Mouse (Mus musculus): ENCODE data around the gene Acot7.
A peak's percentile ranks its signal among the peaks of the same experiment; 100 is the strongest.

Gene Acot7

DNA sequence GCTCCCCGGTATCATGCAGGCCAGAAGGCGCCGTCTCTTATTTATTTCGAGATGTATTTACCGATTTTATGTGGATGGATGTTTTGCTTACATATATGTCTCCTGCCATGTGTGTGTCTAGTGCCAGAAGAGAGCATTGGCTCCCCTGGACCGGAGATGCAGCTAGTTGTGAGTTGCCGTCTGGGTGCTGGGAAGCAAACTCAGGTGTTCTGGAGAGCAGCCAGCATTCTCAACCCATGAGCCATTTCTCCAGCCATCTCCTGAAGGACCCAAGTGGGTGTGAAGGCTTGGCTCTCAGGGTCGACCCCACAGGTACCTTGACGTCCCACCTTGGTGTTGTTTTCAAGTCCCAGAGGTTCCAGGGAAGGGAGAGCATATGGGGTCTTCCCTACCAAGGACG, 4.3 kb downstream of the Acot7 start:
- DNase-seq: no peak

DNA sequence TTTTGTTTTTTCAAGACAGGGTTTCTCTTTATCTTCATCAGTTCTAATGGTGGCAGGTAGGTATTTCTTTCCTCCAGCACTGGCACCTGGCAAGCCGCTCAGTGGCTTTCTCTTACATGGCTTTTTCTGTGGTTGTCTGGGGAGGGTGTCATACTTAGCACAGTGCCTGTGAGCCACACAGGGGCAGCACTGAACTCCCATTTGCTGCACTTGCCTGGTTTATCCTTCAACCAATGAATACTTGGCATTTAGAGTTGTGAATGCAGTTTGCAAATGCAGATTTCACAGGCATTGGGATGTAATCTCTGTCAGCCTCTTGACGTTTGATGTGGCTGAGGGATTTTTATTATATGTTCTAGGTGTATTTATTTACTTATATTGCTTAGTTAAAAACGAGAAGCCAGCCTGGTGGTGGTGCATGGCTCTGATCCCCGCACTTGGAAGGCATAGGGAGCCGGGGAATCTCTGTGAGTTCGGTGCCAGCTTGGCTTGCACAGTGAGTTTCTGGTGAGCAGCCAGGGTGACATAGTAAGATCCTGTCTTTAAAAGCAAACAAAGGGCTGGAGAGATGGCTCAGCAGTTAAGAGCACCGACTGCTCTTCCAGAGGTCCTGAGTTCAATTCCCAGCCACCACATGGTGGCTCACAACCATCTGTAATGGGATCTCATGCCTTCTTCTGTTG, 6.6 kb downstream of the Acot7 start:
- no peak for DNase-seq

DNA sequence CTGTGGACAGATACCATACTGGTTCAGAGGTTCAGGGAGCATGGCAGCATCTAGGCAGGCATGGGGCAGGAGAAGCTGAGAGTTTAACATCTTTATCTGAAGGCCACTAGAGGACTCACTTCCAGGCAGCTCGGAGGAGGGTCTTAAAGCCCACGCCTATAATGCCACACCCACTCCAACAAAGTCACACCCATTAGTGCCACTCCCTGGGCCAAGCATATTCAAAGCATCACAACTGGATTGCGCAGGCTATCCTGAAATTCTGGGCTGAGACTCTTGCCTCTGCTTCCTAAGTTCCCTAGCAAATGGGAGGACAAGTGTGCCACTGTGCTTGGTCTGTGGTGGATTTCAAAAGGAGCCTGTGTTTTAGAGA, 7.2 kb downstream of the Acot7 start:
- peak; percentile 64 for DNase-seq

DNA sequence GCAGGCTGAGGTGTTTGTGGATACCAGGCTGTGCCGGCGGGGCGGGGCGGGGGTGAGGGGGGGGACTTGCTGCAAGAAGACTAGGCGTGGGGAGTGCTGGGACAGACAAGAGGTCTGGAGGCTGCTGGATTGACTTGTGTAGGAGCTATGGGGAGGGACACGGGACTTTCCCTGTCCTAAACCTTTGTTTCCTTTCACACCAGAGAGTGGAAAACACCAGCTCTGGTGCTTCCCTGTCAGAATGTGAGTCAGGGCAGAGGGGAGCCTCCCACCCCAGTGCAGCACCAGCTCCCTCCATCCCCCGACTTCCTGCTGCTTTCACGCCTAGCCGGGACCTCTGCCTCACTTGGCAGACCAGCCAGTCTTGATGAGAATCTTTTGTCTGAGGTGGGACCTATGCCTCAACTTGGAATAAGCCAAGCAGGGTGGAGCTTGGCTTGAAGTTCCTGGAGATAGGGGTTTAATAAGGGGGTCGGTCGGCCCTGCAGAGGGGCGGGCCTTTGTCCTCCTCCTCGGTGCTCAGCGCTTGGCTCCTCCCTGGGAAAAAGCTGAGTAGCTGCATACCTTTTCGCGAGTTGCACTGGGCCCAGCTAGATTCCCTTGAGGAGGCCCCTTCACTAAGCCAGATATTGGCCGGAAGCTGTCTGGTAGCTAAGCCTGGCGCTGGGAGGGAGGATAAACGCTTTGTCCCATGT, 7.7 kb downstream of the Acot7 start:
- DNase-seq: peak; percentile 56

DNA sequence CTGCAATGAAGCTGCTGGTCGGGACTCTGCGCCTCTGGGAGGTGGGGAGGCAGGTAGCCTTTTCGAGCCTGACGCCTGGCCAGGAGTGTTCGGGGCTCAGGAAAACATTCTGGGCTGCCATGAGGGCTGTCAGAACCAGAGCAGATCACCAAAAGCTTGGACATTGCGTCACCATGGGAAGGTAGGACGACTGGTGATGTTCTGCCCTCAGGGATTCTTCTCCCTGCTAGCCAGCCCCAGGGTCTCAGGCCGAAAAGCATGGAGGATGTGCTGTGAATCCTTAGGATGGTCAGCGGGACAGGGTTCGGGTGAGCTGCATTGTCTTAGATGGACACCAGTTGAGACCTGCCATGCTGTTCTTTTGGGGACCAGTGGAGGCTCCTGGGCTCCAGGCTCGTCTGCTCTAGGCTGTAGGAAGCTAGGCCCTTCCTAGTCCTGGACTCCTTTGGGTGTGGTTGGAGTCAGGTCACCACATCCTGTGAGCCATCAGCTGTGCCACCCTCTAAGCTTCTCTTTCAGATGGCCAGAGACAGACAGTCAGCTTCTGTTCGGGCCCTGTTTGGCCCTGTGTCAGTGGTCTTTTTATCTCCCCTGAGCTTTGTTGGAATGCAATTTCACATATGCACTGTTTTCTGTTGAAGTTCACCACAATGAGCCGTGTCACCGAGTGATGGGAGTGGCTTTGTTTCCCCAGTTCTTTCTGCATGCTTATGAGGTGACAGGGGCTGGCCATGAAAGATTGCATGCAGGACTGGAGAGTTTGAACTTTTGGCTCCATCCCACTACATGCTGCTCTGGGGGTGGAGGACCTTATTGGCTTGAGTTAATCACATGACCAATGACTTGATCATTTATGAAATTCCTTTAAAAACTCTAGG, 8.5 kb downstream of the Acot7 start:
- no peak for DNase-seq

DNA sequence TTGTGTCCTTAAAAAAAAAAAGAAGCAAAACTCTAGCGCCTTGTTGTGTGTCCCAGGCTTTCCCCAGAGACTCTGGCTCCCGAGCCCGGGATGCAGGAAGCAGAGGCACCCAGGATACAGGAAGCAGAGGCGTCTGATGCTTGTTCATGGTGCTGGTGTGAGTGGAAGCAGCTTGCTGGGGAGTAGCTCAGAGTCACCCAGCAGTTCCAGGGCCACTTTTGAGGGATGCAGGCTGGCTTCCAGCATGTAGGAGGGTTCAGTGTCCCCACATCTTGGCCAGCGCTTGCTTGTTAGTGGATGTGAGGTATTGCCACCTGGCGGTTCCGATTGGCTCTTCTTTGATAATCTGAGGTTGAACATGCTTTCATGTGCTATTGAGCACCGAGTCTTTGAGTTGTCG, 9.2 kb downstream of the Acot7 start:
- DNase-seq: no peak

DNA sequence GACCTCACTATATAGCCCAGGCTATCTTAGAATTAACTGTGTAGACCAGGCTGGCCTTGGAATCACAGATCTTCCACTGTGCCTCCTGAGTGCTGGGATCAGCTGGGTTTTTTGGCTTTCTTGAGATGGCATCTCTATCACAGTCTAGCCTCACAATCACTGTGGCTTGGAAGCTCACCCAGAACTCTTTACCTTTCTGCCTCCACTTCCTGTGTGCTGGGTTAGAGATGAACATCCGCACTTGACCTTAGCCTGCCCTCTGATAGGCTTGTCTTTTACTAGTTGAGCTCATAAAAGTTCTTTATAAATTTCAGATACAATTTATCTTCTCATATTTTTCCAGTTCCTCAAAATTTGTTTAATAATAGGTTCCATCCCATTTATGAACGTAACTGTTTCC, 10.7 kb downstream of the Acot7 start:
- no peak for DNase-seq

DNA sequence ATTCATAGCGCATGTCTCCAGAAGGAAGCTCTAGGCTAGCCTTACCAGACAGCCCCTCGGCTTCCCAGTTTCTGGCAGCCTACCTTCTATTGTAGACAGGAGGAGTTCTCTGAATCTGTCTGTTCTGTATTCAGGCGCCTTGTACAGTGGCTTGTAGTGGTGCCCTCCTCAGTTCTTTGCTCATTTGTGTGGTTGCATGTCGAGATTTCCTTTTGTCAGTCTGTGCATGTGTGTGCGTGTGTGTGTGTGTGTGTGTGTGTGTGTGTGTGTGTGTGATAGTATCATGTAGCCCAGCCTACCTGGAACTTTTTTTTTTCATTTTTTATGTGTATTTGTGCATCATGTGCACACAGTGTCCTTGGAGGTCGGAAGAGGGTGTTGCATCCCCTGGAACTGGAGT, 11.1 kb downstream of the Acot7 start:
- DNase-seq: no peak

DNA sequence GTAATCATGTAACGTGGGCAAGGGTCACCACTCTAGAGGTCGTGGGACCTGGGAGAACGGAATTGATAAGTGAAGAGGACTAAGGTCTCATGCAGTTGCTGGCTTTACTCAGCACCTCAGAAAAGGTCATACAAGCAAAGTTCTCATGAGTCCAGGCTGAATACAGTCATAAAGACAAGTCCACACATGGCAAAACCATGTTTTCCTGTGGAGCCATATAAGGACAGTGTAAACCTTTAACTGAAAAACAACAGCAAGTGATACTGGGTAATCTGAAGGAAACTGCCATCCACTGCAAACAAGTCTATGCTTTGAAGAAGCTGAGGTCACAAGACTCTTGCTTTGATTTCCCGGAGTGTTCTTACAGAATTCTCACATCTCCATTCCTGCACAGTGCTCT, 11.8 kb downstream of the Acot7 start:
- DNase-seq: no peak

DNA sequence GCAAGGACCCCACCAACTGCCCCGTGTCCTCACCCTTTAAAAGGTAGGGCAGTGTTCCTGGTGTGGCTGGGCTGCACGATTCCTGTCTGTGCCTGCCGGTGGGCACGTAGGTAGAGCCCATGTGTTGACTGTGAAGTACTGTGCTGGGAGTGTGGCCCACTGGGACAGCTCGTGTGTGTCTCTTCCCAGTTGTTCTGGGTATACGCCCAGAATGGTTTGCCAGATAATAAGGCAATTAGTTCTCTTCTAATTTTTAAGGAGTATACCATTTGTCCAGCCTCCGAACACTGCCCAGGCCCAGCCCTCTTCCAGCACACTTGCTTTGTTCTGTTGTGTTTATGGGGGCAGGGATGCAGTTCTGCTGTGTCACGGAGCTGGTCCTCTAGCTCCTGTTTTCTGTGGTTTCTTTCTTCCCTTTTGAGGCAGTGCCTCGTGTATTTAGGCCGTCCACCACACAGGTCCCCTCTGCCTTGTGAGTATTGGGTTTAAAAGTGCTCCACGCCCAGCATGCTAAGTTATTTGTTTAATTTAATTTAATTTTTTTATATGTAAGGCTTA, 12.2 kb downstream of the Acot7 start:
- peak; percentile 29 for DNase-seq

DNA sequence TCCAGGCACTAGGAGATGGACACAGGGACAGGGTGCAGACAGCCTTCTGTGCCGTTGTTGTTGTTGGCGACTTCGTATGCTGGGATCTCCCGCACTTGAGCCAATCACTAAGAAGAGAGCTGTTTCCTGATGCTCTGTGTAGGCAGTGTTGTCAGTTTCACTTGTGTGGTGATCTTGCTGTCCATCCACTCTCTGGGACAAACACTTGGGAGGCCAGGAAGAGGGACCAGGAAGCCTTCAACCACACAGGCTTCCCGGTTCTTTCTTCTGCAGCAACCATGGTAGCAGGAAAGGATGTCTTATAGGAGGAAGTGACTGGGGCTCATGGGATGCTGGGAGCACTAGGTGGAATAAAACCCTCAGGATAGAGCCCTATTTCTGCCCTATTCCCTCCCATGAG, 12.8 kb downstream of the Acot7 start:
- no peak for DNase-seq

DNA sequence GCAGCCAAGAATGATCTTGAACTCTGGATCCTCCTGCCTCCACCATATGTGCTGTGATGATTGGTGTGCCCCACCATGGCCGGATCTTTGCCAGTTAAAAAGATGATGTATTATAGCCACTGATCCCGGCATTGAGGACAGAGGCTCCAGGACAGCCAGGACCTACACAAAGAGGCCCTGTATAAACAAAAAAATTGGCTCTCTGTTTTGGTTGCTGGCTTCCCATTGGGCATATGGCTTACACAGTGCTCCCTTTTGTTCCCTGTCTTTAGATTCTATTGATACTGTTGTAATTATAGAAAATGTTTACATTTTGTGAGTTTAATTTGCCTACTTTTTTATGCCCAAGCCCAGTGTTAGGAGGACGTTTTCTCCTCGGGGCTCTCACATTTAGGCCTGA, 14.6 kb downstream of the Acot7 start:
- no peak for DNase-seq

DNA sequence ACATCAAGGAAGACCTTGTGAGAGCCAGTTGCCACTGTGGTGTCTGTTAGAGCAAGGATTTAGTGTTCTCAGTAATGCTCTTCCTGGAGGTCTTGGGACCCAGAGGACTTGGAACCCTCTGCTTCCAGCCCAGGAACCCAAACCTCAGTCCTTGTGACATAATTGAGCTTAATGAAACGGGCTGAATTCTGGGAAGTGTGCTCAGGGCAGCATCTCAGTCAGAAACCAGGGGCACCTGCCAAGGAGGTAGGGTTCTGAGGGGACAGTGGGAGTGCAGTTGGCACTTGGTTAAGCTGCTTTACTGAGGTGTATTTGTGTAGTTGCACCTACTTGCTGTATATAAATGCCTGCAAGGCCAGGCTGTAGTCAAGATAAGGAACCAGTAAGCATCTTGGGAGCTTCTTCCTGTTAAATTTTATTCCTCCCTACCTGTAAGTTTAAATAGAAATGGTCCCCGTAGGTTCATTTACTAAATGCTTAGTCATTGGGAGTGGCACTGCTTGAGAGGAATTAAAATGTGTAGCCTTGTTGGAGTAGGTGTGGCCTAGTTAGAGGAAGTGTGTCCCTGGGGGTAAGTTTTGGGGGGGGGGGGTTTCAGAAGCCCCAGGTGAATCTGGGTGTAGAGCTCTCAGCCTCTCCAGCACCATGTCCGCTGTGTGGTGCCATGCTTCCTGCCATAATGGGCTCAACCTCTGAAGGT, 16.7 kb downstream of the Acot7 start:
- DNase-seq: no peak

DNA sequence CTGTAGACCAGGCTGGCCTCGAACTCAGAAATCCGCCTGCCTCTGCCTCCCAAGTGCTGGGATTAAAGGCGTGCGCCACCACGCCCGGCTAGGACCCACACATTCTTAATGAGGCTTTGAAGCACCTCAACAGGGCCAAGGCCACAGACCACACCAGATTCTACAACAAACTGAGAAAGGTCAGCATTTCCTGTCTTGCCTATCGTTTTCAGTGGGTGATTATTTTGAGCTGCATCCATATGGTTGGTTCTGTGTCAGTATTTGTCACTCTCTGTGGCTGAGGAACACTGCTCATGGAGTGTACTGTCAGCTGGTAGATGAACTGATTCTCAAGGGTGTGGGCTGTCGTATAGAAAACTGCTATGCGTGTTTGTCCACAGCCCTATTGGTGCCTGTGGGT, 18.3 kb downstream of the Acot7 start:
- no peak for DNase-seq

DNA sequence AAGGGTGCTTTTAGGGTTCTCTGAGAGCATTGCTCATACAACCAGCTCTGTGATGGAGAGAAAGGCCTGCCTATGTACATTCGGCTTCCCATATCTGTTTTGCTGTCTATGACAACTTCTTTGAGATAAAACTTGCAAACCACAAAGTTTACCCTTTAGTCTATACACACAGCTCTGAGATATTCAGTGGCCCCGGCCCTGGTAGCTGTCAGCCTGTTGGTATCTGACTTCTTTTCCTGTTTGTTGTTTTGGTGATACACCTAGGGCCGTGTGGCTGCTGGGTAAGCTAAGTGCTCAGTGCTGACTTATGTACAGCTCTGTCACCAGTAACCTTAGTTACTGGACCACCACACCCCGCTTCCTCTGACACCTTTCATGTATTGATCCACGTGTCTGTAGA, 19.6 kb downstream of the Acot7 start:
- no peak for DNase-seq

DNA sequence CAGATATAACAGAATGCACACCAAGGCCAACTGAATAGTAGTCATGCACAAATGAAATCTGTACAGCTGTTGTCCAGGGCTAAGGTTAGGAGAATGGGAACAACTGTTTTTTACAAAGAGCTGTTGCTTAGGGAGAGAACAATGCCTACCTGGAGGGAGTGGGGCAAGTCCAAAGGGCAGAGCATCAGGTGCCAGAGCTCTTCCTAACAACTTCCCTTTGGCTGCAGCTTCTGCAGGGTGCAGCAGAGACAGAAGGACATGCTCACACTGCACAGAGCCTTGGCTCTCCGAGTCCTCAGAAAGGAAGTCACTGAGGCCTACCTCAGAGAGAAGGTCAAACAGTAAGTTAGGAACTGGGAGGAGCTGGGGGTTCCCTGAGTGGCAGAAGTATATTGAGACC, 21.7 kb downstream of the Acot7 start:
- no peak for DNase-seq

DNA sequence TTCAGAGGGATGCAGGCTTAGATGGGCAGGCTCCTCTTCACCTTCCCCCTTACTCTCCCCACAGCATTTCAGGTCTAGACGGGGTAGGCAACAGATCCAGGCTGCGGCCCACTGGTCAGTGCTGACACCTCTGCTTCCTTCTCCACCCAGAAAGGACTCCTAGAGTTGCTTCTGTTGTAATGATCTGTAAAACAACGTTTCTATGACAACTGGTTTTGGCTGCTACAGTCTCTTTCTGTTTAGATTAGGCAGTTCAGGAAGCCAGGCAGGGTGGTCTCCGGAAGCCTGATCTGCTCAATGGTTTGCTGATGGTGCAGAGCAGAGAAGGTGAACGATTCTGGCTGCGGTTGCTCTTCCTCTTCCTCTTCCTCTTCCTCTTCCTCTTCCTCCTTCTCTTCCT, 23.6 kb downstream of the Acot7 start:
- no peak for DNase-seq

DNA sequence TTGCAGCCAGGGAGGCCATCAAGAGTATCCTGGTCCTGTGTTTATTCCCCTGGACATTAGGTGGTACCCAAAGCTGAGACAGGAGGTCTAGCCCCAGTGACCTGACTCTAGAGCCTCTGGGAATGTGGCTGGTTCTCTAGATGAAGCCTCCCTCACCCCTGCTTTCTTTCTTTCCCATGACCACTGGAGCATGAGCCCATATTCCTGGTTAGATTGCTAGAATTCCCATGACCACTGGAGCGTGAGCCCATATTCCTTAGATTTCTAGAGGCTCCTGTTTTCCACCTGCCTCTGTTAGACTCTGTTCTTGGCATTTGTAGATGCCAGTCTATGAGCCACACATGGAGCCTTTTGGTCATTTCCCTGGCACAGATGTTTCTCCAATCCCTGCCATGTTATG, 24.5 kb downstream of the Acot7 start:
- DNase-seq: no peak

DNA sequence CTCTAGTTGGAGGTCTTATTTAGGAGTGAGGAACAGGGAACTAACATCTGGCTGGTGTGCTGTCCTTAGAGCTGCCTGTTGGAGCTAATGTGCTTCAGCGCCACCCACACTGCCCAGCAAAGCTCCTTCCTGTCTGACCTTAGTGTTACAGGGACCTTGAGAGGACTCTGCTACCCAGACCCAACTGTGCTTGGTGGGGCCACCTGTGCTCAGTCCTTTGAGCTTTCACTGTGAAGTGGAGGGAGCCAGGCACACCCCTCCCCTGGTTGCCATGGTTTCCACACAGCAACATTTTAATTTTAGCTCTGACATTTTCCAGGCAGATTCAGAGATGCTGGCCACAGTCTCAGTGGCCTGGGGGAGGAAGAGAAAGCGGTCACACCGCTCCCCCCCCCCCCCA, 25.0 kb downstream of the Acot7 start:
- no peak for DNase-seq

DNA sequence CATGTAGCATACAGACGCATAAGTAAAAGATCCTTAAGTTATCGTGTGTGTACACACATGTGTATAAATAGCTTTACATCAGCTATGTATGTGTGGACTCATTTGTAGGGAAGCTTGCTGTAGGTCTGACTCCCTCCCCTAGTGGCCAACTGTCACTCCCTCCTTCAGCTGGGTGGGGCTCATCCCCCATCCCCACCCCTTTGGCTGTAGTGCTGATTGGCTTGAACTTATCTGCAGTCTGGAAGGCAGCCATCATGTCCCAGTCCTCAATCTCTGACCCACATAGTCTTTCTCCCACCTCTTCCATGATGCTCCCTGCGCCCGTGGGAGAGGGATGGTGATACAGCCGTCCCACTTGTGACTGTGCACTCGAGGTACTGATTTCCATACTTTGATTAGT, 26.7 kb downstream of the Acot7 start:
- peak; percentile 54 for DNase-seq

DNA sequence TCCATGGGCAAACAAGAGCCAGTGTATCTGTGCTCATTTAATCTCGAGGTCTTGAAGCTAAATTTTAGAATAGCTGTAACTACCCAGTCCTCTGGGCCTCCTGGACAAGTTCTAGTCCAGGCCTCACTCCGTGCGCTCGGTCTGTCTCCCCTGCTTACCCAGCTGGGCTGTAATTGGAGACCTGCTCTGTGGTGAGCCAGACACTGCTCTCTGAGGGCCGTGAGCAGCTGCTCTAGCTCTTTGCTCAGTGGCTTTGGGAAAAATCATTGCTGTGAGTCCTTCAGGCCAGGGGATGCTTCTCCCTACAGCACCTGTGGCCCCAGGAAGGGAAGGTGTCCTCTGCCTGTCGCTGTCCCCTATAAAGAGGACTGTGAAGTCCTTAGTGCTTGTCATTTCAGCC, 28.3 kb downstream of the Acot7 start:
- no peak for DNase-seq

DNA sequence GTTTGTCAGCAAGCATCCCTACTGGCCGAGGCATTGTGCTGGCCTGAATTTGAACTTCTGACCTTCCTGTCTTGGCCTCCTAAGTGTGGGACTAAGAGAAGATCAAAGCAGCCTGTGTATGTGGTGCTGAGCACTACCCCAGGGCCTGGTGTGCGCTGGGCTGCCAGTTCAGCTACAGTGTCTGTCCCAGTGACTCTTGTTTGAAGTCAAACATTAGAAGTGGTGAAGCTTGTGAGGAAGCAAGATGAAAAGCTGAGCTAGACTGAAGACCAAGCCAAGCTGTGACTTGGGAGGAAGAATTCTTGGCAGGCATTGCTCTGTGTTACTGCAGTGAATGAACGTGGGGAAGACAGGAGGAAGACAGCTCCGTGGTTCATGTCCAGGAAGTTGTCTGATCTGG, 31.7 kb downstream of the Acot7 start:
- no peak for DNase-seq

DNA sequence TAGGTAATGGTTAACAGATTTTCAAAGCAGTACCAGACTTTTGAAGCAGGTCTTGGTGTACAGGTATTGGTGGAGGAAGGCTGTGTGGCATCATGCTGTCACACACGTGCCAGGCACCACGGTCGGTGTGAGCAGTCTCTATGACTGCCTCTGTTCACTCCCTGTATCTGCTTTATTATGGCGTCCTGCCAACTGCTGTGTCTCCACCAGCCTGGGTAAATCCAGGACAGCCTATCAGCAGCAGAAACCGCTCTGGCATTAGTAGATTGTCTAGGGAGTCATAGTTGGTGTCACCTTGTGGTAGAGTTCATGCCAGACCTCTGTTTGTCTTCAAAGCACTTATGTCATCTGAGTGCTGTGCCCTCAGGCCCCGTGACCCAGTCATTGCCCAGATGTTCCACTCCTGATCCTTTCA, 34.2 kb downstream of the Acot7 start:
- DNase-seq: peak; percentile 30
